Mouse (Mus musculus): ENCODE measurements around the gene Cdk5rap2. TPM values are rescaled to one million over a fixed set of nuclear protein-coding genes. Genes with fewer than 3 reads are reported as not detected.

Cdk5rap2 gene
- polyA plus RNA-seq, 1 experiment: 25.0 TPM

GRCm38 (mm10) chr4:70355659-70356350 lies 54.4 kb downstream of the Cdk5rap2 start:
- Histone ChIP-seq H3K4me1 (ENCODE audit: control insufficient read depth, insufficient read depth, insufficient read length) (no peaks in the 10 kb centered on the region), H3K4me3 (ENCODE audit: extremely low read depth, insufficient read depth, insufficient read length) (no peak overlapping the region), H3K27ac (ENCODE audit: insufficient read depth, low read length) (no peak overlapping the region), H3K27me3 (ENCODE audit: control insufficient read depth, insufficient read depth, low read length) (no peaks in the 10 kb centered on the region), H3K36me3 (ENCODE audit: control insufficient read depth, insufficient read depth, low read length) (peaks cover 11% of the 10 kb centered on the region; the same call in 1 of the 2 replicates)
- DNase-seq (ENCODE audit: low read depth in 1 of 2, low spot score in 2 of 2): peak; percentile 7 to 27
- peak; percentile 36; the same call in 1 of the 2 replicates for TF ChIP-seq CTCF (IDR thresholded peaks at IDR 0.05; ENCODE audit: extremely low read depth, insufficient read depth, insufficient read length, insufficient replicate concordance)
- no peak for TF ChIP-seq POLR2A (IDR thresholded peaks at IDR 0.05; ENCODE audit: low read depth, low read length)
- WGBS: 78% methylated on average over 9 of the region's 9 CpGs

- no peaks in the 10 kb centered on the region for H3K4me1 ChIP-seq (ENCODE audit: control insufficient read depth, insufficient read depth, insufficient read length)
- WGBS: 93% methylated on average over 14 of the region's 14 CpGs
These were observed 55.8 kb downstream of the Cdk5rap2 start for GRCm38 (mm10) chr4:70354448-70354847.

GRCm38 (mm10) chr4:70353656-70354055 lies 56.6 kb downstream of the Cdk5rap2 start:
- DNase-seq (ENCODE audit: low read depth in 1 of 2, low spot score in 2 of 2): no peak

More at GRCm38 (mm10) chr4:70354448-70354847, 55.8 kb downstream of the Cdk5rap2 start:
- Histone ChIP-seq H3K27me3 (ENCODE audit: control insufficient read depth, insufficient read depth, low read length) (no peaks in the 10 kb centered on the region), H3K27ac (ENCODE audit: insufficient read depth, low read length) (no peak overlapping the region), H3K36me3 (ENCODE audit: control insufficient read depth, insufficient read depth, low read length) (peaks cover 8% of the 10 kb centered on the region; the same call in 1 of the 2 replicates), H3K4me3 (ENCODE audit: extremely low read depth, insufficient read depth, insufficient read length) (no peak overlapping the region)
- no peak for DNase-seq (ENCODE audit: low read depth in 1 of 2, low spot score in 2 of 2)
- TF ChIP-seq POLR2A (IDR thresholded peaks at IDR 0.05; ENCODE audit: low read depth, low read length): no peak
- TF ChIP-seq CTCF (IDR thresholded peaks at IDR 0.05; ENCODE audit: extremely low read depth, insufficient read depth, insufficient read length, insufficient replicate concordance): no peak

GRCm38 (mm10) chr4:70335444-70336144 lies 74.6 kb downstream of the Cdk5rap2 start:
- Histone ChIP-seq H3K27me3 (ENCODE audit: control insufficient read depth, insufficient read depth, low read length) (no peaks in the 10 kb centered on the region), H3K27ac (ENCODE audit: insufficient read depth, low read length) (no peak overlapping the region), H3K4me1 (ENCODE audit: control insufficient read depth, insufficient read depth, insufficient read length) (no peaks in the 10 kb centered on the region), H3K4me3 (ENCODE audit: extremely low read depth, insufficient read depth, insufficient read length) (no peak overlapping the region), H3K36me3 (ENCODE audit: control insufficient read depth, insufficient read depth, low read length) (peaks cover 3% of the 10 kb centered on the region)
- no peak for TF ChIP-seq CTCF (IDR thresholded peaks at IDR 0.05; ENCODE audit: extremely low read depth, insufficient read depth, insufficient read length, insufficient replicate concordance)
- TF ChIP-seq POLR2A (IDR thresholded peaks at IDR 0.05; ENCODE audit: low read depth, low read length): no peak
- WGBS: 93% methylated on average over 11 of the region's 11 CpGs
- DNase-seq (ENCODE audit: low read depth in 1 of 2, low spot score in 2 of 2): no peak

More at GRCm38 (mm10) chr4:70353656-70354055, 56.6 kb downstream of the Cdk5rap2 start:
- TF ChIP-seq CTCF (IDR thresholded peaks at IDR 0.05; ENCODE audit: extremely low read depth, insufficient read depth, insufficient read length, insufficient replicate concordance): no peak
- TF ChIP-seq POLR2A (IDR thresholded peaks at IDR 0.05; ENCODE audit: low read depth, low read length): no peak
- H3K4me1 ChIP-seq (ENCODE audit: control insufficient read depth, insufficient read depth, insufficient read length): no peaks in the 10 kb centered on the region
- whole genome bisulfite sequencing: 78% methylated on average over 3 of the region's 3 CpGs
- no peak overlapping the region for H3K27ac ChIP-seq (ENCODE audit: insufficient read depth, low read length)
- peaks cover 12% of the 10 kb centered on the region for H3K36me3 ChIP-seq (ENCODE audit: control insufficient read depth, insufficient read depth, low read length)
- H3K4me3 ChIP-seq (ENCODE audit: extremely low read depth, insufficient read depth, insufficient read length): no peak overlapping the region
- H3K27me3 ChIP-seq (ENCODE audit: control insufficient read depth, insufficient read depth, low read length): no peaks in the 10 kb centered on the region

- H3K36me3 ChIP-seq (ENCODE audit: control insufficient read depth, insufficient read depth, low read length): peaks cover 3% of the 10 kb centered on the region
- WGBS: 96% methylated on average over 4 of the region's 4 CpGs
- no peak overlapping the region for H3K4me3 ChIP-seq (ENCODE audit: extremely low read depth, insufficient read depth, insufficient read length)
- H3K27me3 ChIP-seq (ENCODE audit: control insufficient read depth, insufficient read depth, low read length): no peaks in the 10 kb centered on the region
- no peak for DNase-seq (ENCODE audit: low read depth in 1 of 2, low spot score in 2 of 2)
- no peak overlapping the region for H3K27ac ChIP-seq (ENCODE audit: insufficient read depth, low read length)
- H3K4me1 ChIP-seq (ENCODE audit: control insufficient read depth, insufficient read depth, insufficient read length): no peaks in the 10 kb centered on the region
- TF ChIP-seq POLR2A (IDR thresholded peaks at IDR 0.05; ENCODE audit: low read depth, low read length): no peak
These were observed 75.2 kb downstream of the Cdk5rap2 start for GRCm38 (mm10) chr4:70334995-70335394.

- Histone ChIP-seq H3K4me1 (ENCODE audit: control insufficient read depth, insufficient read depth, insufficient read length) (no peaks in the 10 kb centered on the region), H3K27me3 (ENCODE audit: control insufficient read depth, insufficient read depth, low read length) (no peaks in the 10 kb centered on the region), H3K4me3 (ENCODE audit: extremely low read depth, insufficient read depth, insufficient read length) (no peak overlapping the region), H3K27ac (ENCODE audit: insufficient read depth, low read length) (no peak overlapping the region), H3K36me3 (ENCODE audit: control insufficient read depth, insufficient read depth, low read length) (peaks cover 3% of the 10 kb centered on the region)
- 95% methylated on average over 6 of the region's 6 CpGs for WGBS
- TF ChIP-seq CTCF (IDR thresholded peaks at IDR 0.05; ENCODE audit: extremely low read depth, insufficient read depth, insufficient read length, insufficient replicate concordance) (no peak), POLR2A (IDR thresholded peaks at IDR 0.05; ENCODE audit: low read depth, low read length) (no peak)
- no peak for DNase-seq (ENCODE audit: low read depth in 1 of 2, low spot score in 2 of 2)
These were observed 77.3 kb downstream of the Cdk5rap2 start for GRCm38 (mm10) chr4:70332981-70333380.

- TF ChIP-seq CTCF (IDR thresholded peaks at IDR 0.05; ENCODE audit: extremely low read depth, insufficient read depth, insufficient read length, insufficient replicate concordance) (no peak), POLR2A (IDR thresholded peaks at IDR 0.05; ENCODE audit: low read depth, low read length) (no peak)
- Histone ChIP-seq H3K36me3 (ENCODE audit: control insufficient read depth, insufficient read depth, low read length) (peaks cover 3% of the 10 kb centered on the region), H3K4me3 (ENCODE audit: extremely low read depth, insufficient read depth, insufficient read length) (no peak overlapping the region), H3K4me1 (ENCODE audit: control insufficient read depth, insufficient read depth, insufficient read length) (no peaks in the 10 kb centered on the region), H3K27me3 (ENCODE audit: control insufficient read depth, insufficient read depth, low read length) (no peaks in the 10 kb centered on the region), H3K27ac (ENCODE audit: insufficient read depth, low read length) (no peak overlapping the region)
- DNase-seq (ENCODE audit: low read depth in 1 of 2, low spot score in 2 of 2): no peak
- WGBS: 95% methylated on average over 7 of the region's 7 CpGs
These were observed 77.7 kb downstream of the Cdk5rap2 start for GRCm38 (mm10) chr4:70332576-70332975.
